Mouse (Mus musculus) monocyte, adult 5-6 weeks (primary cell): ENCODE results near the gene Umps. TPM values are rescaled to one million over a fixed set of nuclear protein-coding genes. Genes with fewer than 3 reads are reported as not detected.

Source experiments
- ATAC-seq: fragments of 153-309, 156-312 bp; replicated peaks from 2 replicates; pipeline ENCODE4 v1.8.0; 2017; ENCODE audit warnings: mild to moderate bottlenecking; ENCODE audit not compliant: low TSS enrichment, insufficient number of reproducible peaks, severe bottlenecking, poor library complexity, low FRiP score
- total RNA-seq: library from RNA; stranded (forward); fragments of 200-1000, 200-491, 200-594 nt; gene quantifications from 3 replicates; pipeline ENCODE4 v1.2.3, GENCODE M21; 2017

Gene Umps
- total RNA-seq, 1 experiment from 2014 or later: 23.2 TPM

GRCm38 (mm10) chr16:33967283-33967640 lies 424 bp upstream of the Umps start:
- 0 out of 2 replicates have a peak, but pooled peaks have one; percentile 37 for ATAC-seq

- ATAC-seq: 0 out of 2 replicates have a peak, but pooled peaks have one; percentile 19
Observed at GRCm38 (mm10) chr16:33965878-33966537, 830 bp downstream of the Umps start.

- ATAC-seq: no peak
Observed at GRCm38 (mm10) chr16:33963509-33963908, 3.3 kb downstream of the Umps start.

GRCm38 (mm10) chr16:33954793-33955192 lies 12.0 kb downstream of the Umps start:
- peak; percentile 54 for ATAC-seq

GRCm38 (mm10) chr16:33953008-33953407 lies 13.8 kb downstream of the Umps start:
- no peak for ATAC-seq

GRCm38 (mm10) chr16:33950830-33951229 lies 16.0 kb downstream of the Umps start:
- peak; percentile 93 for ATAC-seq

GRCm38 (mm10) chr16:33950386-33950785 lies 16.5 kb downstream of the Umps start:
- ATAC-seq: no peak

GRCm38 (mm10) chr16:33947664-33948571 lies 18.9 kb downstream of the Umps start:
- no peak for ATAC-seq

GRCm38 (mm10) chr16:33946021-33946420 lies 20.8 kb downstream of the Umps start:
- no peak for ATAC-seq

- no peak for ATAC-seq
Observed at GRCm38 (mm10) chr16:33944772-33945171, 22.1 kb downstream of the Umps start.

- ATAC-seq: no peak
Observed at GRCm38 (mm10) chr16:33944126-33944525, 22.7 kb downstream of the Umps start.

- ATAC-seq: no peak
Observed at GRCm38 (mm10) chr16:33943388-33943787, 23.4 kb downstream of the Umps start.

GRCm38 (mm10) chr16:33942341-33942740 lies 24.5 kb downstream of the Umps start:
- ATAC-seq: no peak

GRCm38 (mm10) chr16:33941271-33941781 lies 25.5 kb downstream of the Umps start:
- no peak for ATAC-seq

- ATAC-seq: no peak
Observed at GRCm38 (mm10) chr16:33940095-33940494, 26.7 kb downstream of the Umps start.

- ATAC-seq: no peak
Observed at GRCm38 (mm10) chr16:33939636-33940035, 27.2 kb downstream of the Umps start.

- no peak for ATAC-seq
Observed at GRCm38 (mm10) chr16:33939133-33939531, 27.7 kb downstream of the Umps start.

- no peak for ATAC-seq
Observed at GRCm38 (mm10) chr16:33938311-33939132, 28.3 kb downstream of the Umps start.

GRCm38 (mm10) chr16:33937567-33937966 lies 29.3 kb downstream of the Umps start:
- ATAC-seq: no peak
